Mouse (Mus musculus) stomach, postnatal 0 days (tissue): ENCODE data around the gene Ugt1a5.

Source experiments
- CTCF ChIP-seq: IDR thresholded peaks from 2 replicates; pipeline ENCODE4 v1.5.1; 2016; ENCODE audit warnings: antibody characterized with exemption, low read depth, mild to moderate bottlenecking, moderate library complexity
- EP300 ChIP-seq: optimal IDR thresholded peaks from 2 replicates; pipeline ENCODE3; 2016; ENCODE audit warnings: antibody characterized with exemption

DNA sequence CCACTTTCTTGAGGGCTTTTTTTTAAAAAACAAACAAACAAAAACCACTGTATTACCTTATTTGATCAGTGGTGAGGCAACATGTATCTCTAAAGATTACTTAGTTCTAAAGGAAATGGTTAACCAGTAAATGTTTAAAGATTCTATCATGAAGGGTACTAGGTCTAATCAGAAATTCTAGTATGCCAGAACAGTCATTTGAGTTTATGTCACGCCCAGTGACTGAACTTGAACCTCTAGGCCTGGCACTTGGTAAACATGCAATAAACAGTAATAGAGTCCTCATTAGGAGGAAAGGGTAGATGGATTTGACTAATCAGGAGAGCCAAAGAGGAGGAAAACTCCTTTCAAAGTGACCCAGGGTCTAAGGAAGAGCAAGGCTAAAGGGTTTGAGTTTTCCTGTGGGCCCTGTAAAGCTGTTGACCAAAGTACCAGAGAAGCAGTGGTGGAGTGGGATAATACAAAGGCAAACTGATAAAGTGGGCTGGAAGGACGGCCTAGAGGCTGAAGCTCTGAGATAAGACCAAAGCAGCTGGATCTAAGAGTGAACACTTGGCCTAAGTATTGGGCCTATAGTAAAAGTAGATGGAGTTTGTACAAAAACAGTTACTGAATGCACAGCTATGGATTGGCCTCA lies 41.1 kb downstream of the Ugt1a5 start:
- no peak for TF ChIP-seq CTCF
- TF ChIP-seq EP300 = no peak
